Mouse (Mus musculus) thymus, postnatal 4 days (tissue): ENCODE measurements around the gene Acsl6.
"Not testable (repeated sequence)": the region's sequence is repeated elsewhere in the genome, so short reads cannot be mapped to it uniquely, and the experiment has no call there.

Experiments
- DNase-seq: peaks from one replicate; pipeline ENCODE4 v3.0.0; 2021

The Acsl6 gene

DNA sequence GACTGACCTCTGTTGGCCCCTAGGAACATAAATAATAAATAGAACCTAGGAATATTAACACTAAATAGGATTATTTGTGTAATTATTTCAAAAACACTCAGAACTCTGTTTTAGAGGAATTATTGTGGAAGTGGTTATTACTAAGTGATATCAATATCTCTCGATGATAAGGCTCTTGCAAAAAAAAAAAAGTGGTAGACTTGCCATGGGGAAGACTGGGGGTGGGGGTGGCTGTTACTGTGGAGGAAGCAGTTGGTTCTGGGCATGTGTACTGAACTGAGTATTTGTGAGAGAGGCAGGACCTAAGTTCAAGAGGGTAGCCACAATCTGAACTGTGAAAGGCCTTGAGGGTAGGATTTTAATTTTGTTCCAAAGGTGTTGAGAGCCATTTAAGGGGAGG lies 93.1 kb downstream of the Acsl6 start:
- no peak for DNase-seq

DNA sequence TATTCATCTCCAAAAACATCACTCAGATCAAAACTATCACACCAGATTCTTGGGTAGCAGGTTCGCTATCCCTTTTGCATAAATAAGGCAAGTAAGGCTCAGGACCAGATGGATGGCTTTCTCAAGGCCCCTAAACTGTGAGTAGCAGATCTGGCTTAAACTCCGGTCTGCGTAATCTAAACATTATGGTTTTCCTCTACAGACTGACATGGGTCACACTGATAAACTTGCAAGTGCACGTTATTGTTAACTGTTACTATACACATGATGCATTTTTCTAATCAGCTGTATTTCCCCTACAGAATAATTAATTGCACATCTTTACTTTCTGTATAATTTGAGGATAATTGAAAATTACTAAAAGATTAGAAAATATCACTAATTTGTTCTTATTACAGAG lies 94.5 kb downstream of the Acsl6 start:
- no peak for DNase-seq

DNA sequence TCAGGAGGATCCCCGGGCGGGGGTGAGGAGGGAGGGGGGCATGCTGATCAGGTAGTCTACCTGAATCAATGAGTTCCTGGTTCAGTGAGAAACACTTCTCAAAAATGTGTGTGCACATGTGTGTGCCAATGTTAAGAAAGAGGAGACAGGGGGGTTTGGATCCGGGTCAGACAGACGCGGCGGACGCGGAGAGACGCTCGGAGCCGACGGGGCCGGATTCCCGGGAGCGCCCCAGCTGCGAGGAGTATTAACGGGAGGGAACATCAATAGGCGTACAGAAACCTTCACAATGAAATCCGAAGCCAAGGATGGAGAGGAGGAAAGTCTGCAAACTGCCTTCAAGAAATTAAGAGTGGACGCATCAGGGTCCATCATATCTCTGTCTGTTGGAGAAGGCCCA lies 97.2 kb downstream of the Acsl6 start:
- not testable (repeated sequence) for DNase-seq

DNA sequence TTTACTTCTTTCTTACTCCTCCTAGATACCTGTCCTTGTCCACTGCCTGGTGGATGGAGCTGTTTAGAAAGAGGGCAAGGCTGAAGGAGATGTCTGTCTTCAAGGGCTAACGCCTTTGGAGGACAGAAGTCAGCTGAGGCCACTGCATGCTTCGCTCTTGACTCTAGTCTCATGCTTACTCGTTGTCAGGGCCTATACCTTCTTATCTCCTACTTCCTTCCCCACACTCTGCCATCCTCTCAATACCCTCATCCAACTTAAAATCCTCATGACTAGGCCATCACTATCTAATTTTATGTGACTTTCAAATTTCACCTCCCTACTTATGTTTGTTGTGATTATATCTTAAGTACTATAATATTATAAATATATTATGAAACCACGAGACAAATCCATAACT lies 101.3 kb downstream of the Acsl6 start:
- DNase-seq = no peak

DNA sequence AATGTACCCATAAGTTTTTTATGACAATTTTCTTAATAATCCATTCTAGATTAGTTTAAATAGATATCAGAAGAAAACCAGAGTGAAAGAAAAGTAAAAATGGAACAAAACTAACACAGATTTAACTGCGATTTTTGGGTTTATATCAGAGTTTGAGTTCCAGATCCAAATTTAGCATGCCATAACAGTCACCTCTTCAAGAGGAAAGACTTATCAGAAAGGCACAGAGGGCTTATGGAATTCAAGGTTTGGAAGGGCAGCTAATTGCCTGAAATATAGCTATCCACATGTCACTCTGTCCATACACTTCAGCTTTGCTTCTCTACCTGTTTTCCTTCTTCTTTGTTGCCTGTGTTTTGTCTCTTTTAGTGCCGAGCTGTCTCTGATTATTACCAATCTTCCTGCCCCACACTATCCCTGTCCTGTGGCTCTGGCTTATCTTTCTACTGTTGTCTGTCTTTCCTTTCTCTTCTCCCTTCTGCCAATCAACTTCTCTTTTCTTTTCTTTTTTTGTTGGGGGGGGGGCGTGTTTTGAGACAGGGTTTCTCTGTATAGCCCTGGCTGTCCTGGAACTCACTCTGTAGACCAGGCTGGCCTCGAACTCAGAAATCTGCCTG lies 103.4 kb downstream of the Acsl6 start:
- DNase-seq = no peak

DNA sequence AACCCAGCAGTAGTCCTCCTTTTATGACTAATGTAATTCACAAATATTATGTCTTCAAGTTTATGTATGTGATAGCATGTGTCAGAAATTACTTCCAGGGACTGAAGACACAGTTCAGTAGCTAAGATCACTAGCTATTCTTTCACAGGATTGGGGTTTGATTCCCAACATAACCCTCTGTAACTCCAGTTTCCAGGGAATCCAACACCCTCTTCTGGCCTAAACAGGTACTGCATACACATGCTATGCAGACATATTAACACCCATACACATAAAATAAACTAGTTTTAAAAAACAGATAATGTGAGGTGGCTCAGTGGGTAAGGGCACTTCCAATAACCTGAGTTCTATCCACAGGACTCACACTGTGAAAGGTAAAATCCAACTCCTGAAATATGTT lies 107.0 kb downstream of the Acsl6 start:
- DNase-seq = no peak

DNA sequence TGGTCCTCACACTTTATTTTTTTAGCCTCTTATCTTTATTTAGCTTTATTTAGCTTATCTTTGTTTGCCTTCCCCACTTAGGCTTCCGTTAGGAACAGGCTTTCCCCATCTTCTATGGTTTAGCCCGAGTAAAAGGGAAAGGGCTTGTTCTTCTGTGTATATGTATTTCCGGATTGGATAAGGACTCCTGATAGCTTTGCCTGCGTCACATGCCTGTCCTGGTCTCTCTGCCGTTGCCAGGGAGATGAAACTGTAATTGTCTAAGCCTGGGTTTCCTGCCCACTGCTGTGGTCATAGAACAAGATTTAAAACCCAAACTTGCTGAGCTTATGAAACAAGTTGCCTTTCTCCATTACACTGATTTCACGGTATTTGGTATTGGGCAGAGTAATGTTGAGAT lies 109.4 kb downstream of the Acsl6 start:
- DNase-seq = no peak
